In genomic region chr11:69123056-69123692, GRCm38 (mm10) we compare ENCODE assay signal across 8 mouse cellular contexts. TPM values are rescaled to one million over a fixed set of nuclear protein-coding genes. Genes with fewer than 3 reads are reported as not detected.
A peak's percentile ranks its signal among the peaks of the same experiment; 100 is the strongest.
DNase-seq lines count a peak whose midpoint lies in the region; ATAC-seq and TF ChIP-seq lines count a peak whose summit lies in the region.

No protein-coding gene starts in this region.

- no peak for TF ChIP-seq POLR2A in bone marrow macrophage, adult 2 months (IDR thresholded peaks at IDR 0.05; ENCODE audit: borderline replicate concordance, low read depth, low read length)

- H3K4me2 ChIP-seq in heart, embryonic 15.5 days = peak overlapping the region; percentile 87
- peak overlapping the region; percentile 99 for H3K4me2 ChIP-seq in liver, embryonic 13.5 days
- H3K4me2 ChIP-seq in neural tube, embryonic 12.5 days (replicated peaks) = peak overlapping the region; percentile 97
- H3K4me2 ChIP-seq in stomach, postnatal 0 days (replicated peaks; ENCODE audit: low read depth) = peak overlapping the region; percentile 83

- under 1% methylated on average over 29 of the region's 29 CpGs for WGBS in heart, embryonic 15.5 days
- WGBS in liver, embryonic 13.5 days (ENCODE audit: insufficient replicate concordance) = under 1% methylated on average over 29 of the region's 29 CpGs
- 1% methylated on average over 29 of the region's 29 CpGs for WGBS in neural tube, embryonic 12.5 days
- WGBS in stomach, postnatal 0 days = under 1% methylated on average over 29 of the region's 29 CpGs

- peaks cover 19% of the 10 kb centered on the region for H3K4me1 ChIP-seq in bone marrow macrophage, adult 2 months (ENCODE audit: control insufficient read depth, insufficient read depth, low read length)
- H3K4me1 ChIP-seq in erythroblast, embryonic 14.5 days (ENCODE audit: control insufficient read depth) = peaks cover 73% of the 10 kb centered on the region
- H3K4me1 ChIP-seq in heart, embryonic 15.5 days (replicated peaks) = peaks cover 51% of the 10 kb centered on the region
- peaks cover 70% of the 10 kb centered on the region for H3K4me1 ChIP-seq in liver, embryonic 13.5 days (replicated peaks)
- H3K4me1 ChIP-seq in neural tube, embryonic 12.5 days = peaks cover 39% of the 10 kb centered on the region
- peaks cover 2% of the 10 kb centered on the region; the same call in 1 of the 2 replicates for H3K4me1 ChIP-seq in stomach, postnatal 0 days (replicated peaks; ENCODE audit: control insufficient read depth, insufficient read depth)

- H3ac ChIP-seq in C2C12 (ENCODE audit: control insufficient read depth, insufficient read length, low read depth) = peak overlapping the region; percentile 83

- no peaks in the 10 kb centered on the region for H3K79me3 ChIP-seq in C2C12 (ENCODE audit: low read depth)

- peak overlapping the region; percentile 67 for H3K9ac ChIP-seq in heart, embryonic 15.5 days
- peak overlapping the region; percentile 75 for H3K9ac ChIP-seq in liver, embryonic 13.5 days
- peak overlapping the region; percentile 62 for H3K9ac ChIP-seq in neural tube, embryonic 12.5 days
- H3K9ac ChIP-seq in stomach, postnatal 0 days (ENCODE audit: low read length) = peak overlapping the region; percentile 77

- no peak for ATAC-seq in heart, embryonic 15.5 days (replicated peaks; ENCODE audit: insufficient number of reproducible peaks, insufficient read depth, low FRiP score, low read depth)
- no peak for ATAC-seq in liver, embryonic 13.5 days (ENCODE audit: low read depth)
- ATAC-seq in neural tube, embryonic 12.5 days (ENCODE audit: low FRiP score, low read depth) = peak; percentile 8
- peak; percentile 0; the same call in 1 of the 2 replicates for ATAC-seq in stomach, postnatal 0 days (ENCODE audit: low FRiP score, low TSS enrichment)

- no peaks in the 10 kb centered on the region; the same call in 1 of the 2 replicates for H3K9me3 ChIP-seq in erythroblast, embryonic 14.5 days (ENCODE audit: control insufficient read depth, low read length)
- no peaks in the 10 kb centered on the region for H3K9me3 ChIP-seq in heart, embryonic 15.5 days (replicated peaks)
- H3K9me3 ChIP-seq in liver, embryonic 13.5 days (replicated peaks) = no peaks in the 10 kb centered on the region
- H3K9me3 ChIP-seq in neural tube, embryonic 12.5 days = no peaks in the 10 kb centered on the region
- H3K9me3 ChIP-seq in stomach, postnatal 0 days (ENCODE audit: control insufficient read depth, low read length) = no peaks in the 10 kb centered on the region

- H3K4me3 ChIP-seq in C2C12 (ENCODE audit: insufficient read depth, poor library complexity, severe bottlenecking) = peak overlapping the region; percentile 57
- H3K4me3 ChIP-seq in bone marrow macrophage, adult 2 months (ENCODE audit: insufficient read depth, low read length) = peak overlapping the region; percentile 79
- H3K4me3 ChIP-seq in erythroblast, embryonic 14.5 days (replicated peaks) = peak overlapping the region; percentile 82
- peak overlapping the region; percentile 65 for H3K4me3 ChIP-seq in heart, embryonic 15.5 days
- peak overlapping the region; percentile 74 for H3K4me3 ChIP-seq in liver, embryonic 13.5 days (replicated peaks)
- peak overlapping the region; percentile 79 for H3K4me3 ChIP-seq in neural tube, embryonic 12.5 days
- peak overlapping the region; percentile 68 for H3K4me3 ChIP-seq in stomach, postnatal 0 days (ENCODE audit: low read depth, low read length)

- H3K79me2 ChIP-seq in C2C12 (ENCODE audit: control insufficient read depth, insufficient read depth) = no peaks in the 10 kb centered on the region

- no peak overlapping the region for H3K27ac ChIP-seq in bone marrow macrophage, adult 2 months (ENCODE audit: insufficient read depth, low read depth, low read length)
- peak overlapping the region; percentile 94 for H3K27ac ChIP-seq in heart, embryonic 15.5 days
- peak overlapping the region; percentile 79 for H3K27ac ChIP-seq in liver, embryonic 13.5 days
- peak overlapping the region; percentile 50; the same call in 1 of the 2 replicates for H3K27ac ChIP-seq in neural tube, embryonic 12.5 days
- peak overlapping the region; percentile 89 for H3K27ac ChIP-seq in stomach, postnatal 0 days (replicated peaks)

- H3K36me3 ChIP-seq in C2C12 (ENCODE audit: control insufficient read depth, insufficient read depth) = no peaks in the 10 kb centered on the region
- no peaks in the 10 kb centered on the region for H3K36me3 ChIP-seq in erythroblast, embryonic 14.5 days (ENCODE audit: control insufficient read depth)
- no peaks in the 10 kb centered on the region for H3K36me3 ChIP-seq in heart, embryonic 15.5 days
- no peaks in the 10 kb centered on the region for H3K36me3 ChIP-seq in liver, embryonic 13.5 days
- H3K36me3 ChIP-seq in neural tube, embryonic 12.5 days = no peaks in the 10 kb centered on the region
- H3K36me3 ChIP-seq in stomach, postnatal 0 days (ENCODE audit: control insufficient read depth, insufficient read depth, low read length) = no peaks in the 10 kb centered on the region

- TF ChIP-seq EP300 in stomach, postnatal 0 days (optimal IDR thresholded peaks at IDR 0.05) = no peak

- H3K27me3 ChIP-seq in C2C12 (ENCODE audit: control insufficient read depth, insufficient read depth, insufficient read length) = no peaks in the 10 kb centered on the region
- peaks cover 60% of the 10 kb centered on the region for H3K27me3 ChIP-seq in erythroblast, embryonic 14.5 days (ENCODE audit: control insufficient read depth)
- H3K27me3 ChIP-seq in heart, embryonic 15.5 days = no peaks in the 10 kb centered on the region; the same call in 1 of the 2 replicates
- H3K27me3 ChIP-seq in liver, embryonic 13.5 days = peaks cover 52% of the 10 kb centered on the region
- peaks cover 19% of the 10 kb centered on the region; the same call in 1 of the 2 replicates for H3K27me3 ChIP-seq in neural tube, embryonic 12.5 days (replicated peaks)
- no peaks in the 10 kb centered on the region for H3K27me3 ChIP-seq in stomach, postnatal 0 days (ENCODE audit: control insufficient read depth, insufficient read depth, low read length)

- peak; percentile 91 to 92 for DNase-seq in kidney, postnatal 25 days
- peak; percentile 88 for DNase-seq in liver, embryonic 13.5 days
- DNase-seq in stomach, postnatal 0 days (ENCODE audit: low spot score) = peak; percentile 89

- no peak for TF ChIP-seq CTCF in C2C12 (IDR thresholded peaks at IDR 0.05; ENCODE audit: control insufficient read depth, insufficient read depth, insufficient read length)
- TF ChIP-seq CTCF in bone marrow macrophage, adult 2 months (IDR thresholded peaks at IDR 0.05; ENCODE audit: low read depth, low read length) = no peak
- peak; percentile 50 for TF ChIP-seq CTCF in stomach, postnatal 0 days (IDR thresholded peaks at IDR 0.05; ENCODE audit: low read depth)

RNA-seq across cellular contexts. Expression of gene 9130213A22Rik, which starts 0.8 kb away (rescaled TPM):
- 0.21 TPM for polyA plus RNA-seq in C2C12 (2012; fragmentation: generic; extraction: Trizol)
- polyA plus RNA-seq in bone marrow macrophage, adult 2 months (2012; ENCODE audit: insufficient read depth, insufficient read length, missing spikeins) = 0.35 TPM in 1 of 2 replicates, not detected in the other
- not detected in 2 replicates for polyA plus RNA-seq in erythroblast, embryonic 14.5 days (2012)
- polyA plus RNA-seq in heart, embryonic 15.5 days (2015; fragmentation: Nextera tagmentation; extraction: Ambion mirVana) = 0.51 and 0.60 TPM in 2 replicates
- polyA plus RNA-seq in liver, embryonic 13.5 days (2015; fragmentation: Nextera tagmentation; extraction: Ambion mirVana) = 0.09 TPM in 1 of 2 replicates, not detected in the other
- not detected in 2 replicates for polyA plus RNA-seq in neural tube, embryonic 12.5 days (2016; fragmentation: Nextera tagmentation; extraction: Ambion mirVana)
- 0.24 and 0.41 TPM in 2 replicates for polyA plus RNA-seq in stomach, postnatal 0 days (2015; fragmentation: Nextera tagmentation; extraction: Ambion mirVana)

RNA-seq across cellular contexts. Expression of gene Aloxe3, which starts 2.5 kb away (rescaled TPM):
- polyA plus RNA-seq in C2C12 (2012; fragmentation: generic; extraction: Trizol) = 0.14 TPM
- polyA plus RNA-seq in bone marrow macrophage, adult 2 months (2012; ENCODE audit: insufficient read depth, insufficient read length, missing spikeins) = not detected in 2 replicates
- 0.01 TPM in 1 of 2 replicates, not detected in the other for polyA plus RNA-seq in erythroblast, embryonic 14.5 days (2012)
- polyA plus RNA-seq in heart, embryonic 15.5 days (2015; fragmentation: Nextera tagmentation; extraction: Ambion mirVana) = 0.18 and 0.37 TPM in 2 replicates
- polyA plus RNA-seq in liver, embryonic 13.5 days (2015; fragmentation: Nextera tagmentation; extraction: Ambion mirVana) = 0.06 TPM in 1 of 2 replicates, not detected in the other
- 0.65 TPM in 1 of 2 replicates, not detected in the other for polyA plus RNA-seq in neural tube, embryonic 12.5 days (2016; fragmentation: Nextera tagmentation; extraction: Ambion mirVana)
- 20.2 and 22.5 TPM in 2 replicates for polyA plus RNA-seq in stomach, postnatal 0 days (2015; fragmentation: Nextera tagmentation; extraction: Ambion mirVana)

RNA-seq across cellular contexts. Expression of gene Hes7, which starts 3.0 kb away (rescaled TPM):
- polyA plus RNA-seq in C2C12 (2012; fragmentation: generic; extraction: Trizol) = 0.06 TPM
- polyA plus RNA-seq in bone marrow macrophage, adult 2 months (2012; ENCODE audit: insufficient read depth, insufficient read length, missing spikeins) = 0.71 and 0.88 TPM in 2 replicates
- 0.05 TPM in 1 of 2 replicates, not detected in the other for polyA plus RNA-seq in erythroblast, embryonic 14.5 days (2012)
- 0.52 and 0.57 TPM in 2 replicates for polyA plus RNA-seq in heart, embryonic 15.5 days (2015; fragmentation: Nextera tagmentation; extraction: Ambion mirVana)
- polyA plus RNA-seq in liver, embryonic 13.5 days (2015; fragmentation: Nextera tagmentation; extraction: Ambion mirVana) = 0.17 and 0.18 TPM in 2 replicates
- 0.28 TPM in 2 replicates for polyA plus RNA-seq in neural tube, embryonic 12.5 days (2016; fragmentation: Nextera tagmentation; extraction: Ambion mirVana)
- polyA plus RNA-seq in stomach, postnatal 0 days (2015; fragmentation: Nextera tagmentation; extraction: Ambion mirVana) = 0.29 and 0.41 TPM in 2 replicates

RNA-seq across cellular contexts. Expression of gene Per1, which starts 28.2 kb away (rescaled TPM):
- 4.5 TPM for polyA plus RNA-seq in C2C12 (2012; fragmentation: generic; extraction: Trizol)
- 24.7 and 35.9 TPM in 2 replicates for polyA plus RNA-seq in bone marrow macrophage, adult 2 months (2012; ENCODE audit: insufficient read depth, insufficient read length, missing spikeins)
- polyA plus RNA-seq in erythroblast, embryonic 14.5 days (2012) = 1.4 and 1.5 TPM in 2 replicates
- 16.1 and 25.2 TPM in 2 replicates for polyA plus RNA-seq in heart, embryonic 15.5 days (2015; fragmentation: Nextera tagmentation; extraction: Ambion mirVana)
- 1.9 TPM in 2 replicates for polyA plus RNA-seq in liver, embryonic 13.5 days (2015; fragmentation: Nextera tagmentation; extraction: Ambion mirVana)
- polyA plus RNA-seq in neural tube, embryonic 12.5 days (2016; fragmentation: Nextera tagmentation; extraction: Ambion mirVana) = 7.4 and 9.0 TPM in 2 replicates
- polyA plus RNA-seq in stomach, postnatal 0 days (2015; fragmentation: Nextera tagmentation; extraction: Ambion mirVana) = 7.7 and 13.1 TPM in 2 replicates

RNA-seq across cellular contexts. Expression of gene Alox12b, which starts 33.6 kb away (rescaled TPM):
- not detected for polyA plus RNA-seq in C2C12 (2012; fragmentation: generic; extraction: Trizol)
- not detected in 2 replicates for polyA plus RNA-seq in bone marrow macrophage, adult 2 months (2012; ENCODE audit: insufficient read depth, insufficient read length, missing spikeins)
- polyA plus RNA-seq in erythroblast, embryonic 14.5 days (2012) = not detected in 2 replicates
- 0.05 TPM in 2 replicates for polyA plus RNA-seq in heart, embryonic 15.5 days (2015; fragmentation: Nextera tagmentation; extraction: Ambion mirVana)
- polyA plus RNA-seq in liver, embryonic 13.5 days (2015; fragmentation: Nextera tagmentation; extraction: Ambion mirVana) = not detected in 2 replicates
- polyA plus RNA-seq in neural tube, embryonic 12.5 days (2016; fragmentation: Nextera tagmentation; extraction: Ambion mirVana) = 0.20 TPM in 1 of 2 replicates, not detected in the other
- polyA plus RNA-seq in stomach, postnatal 0 days (2015; fragmentation: Nextera tagmentation; extraction: Ambion mirVana) = 80.5 and 91.8 TPM in 2 replicates

Comparison
In these comparisons a context has a peak if more than half of its experiments do, and no peak if none do; other contexts are left out.
1. ATAC-seq: peak in neural tube, embryonic 12.5 days (single experiment) and stomach, postnatal 0 days (single experiment); none in heart, embryonic 15.5 days (single experiment) and liver, embryonic 13.5 days (single experiment).
2. RNA of gene Aloxe3, which starts 2.5 kb away (polyA plus RNA-seq): 20.2 to 22.5 TPM in stomach, postnatal 0 days; 0.18 to 0.37 TPM in heart, embryonic 15.5 days, 0.14 TPM in C2C12 (single experiment), not detected in bone marrow macrophage, adult 2 months, 0.06 TPM in liver, embryonic 13.5 days, 0.65 TPM in neural tube, embryonic 12.5 days and 0.01 TPM in erythroblast, embryonic 14.5 days; every median in the first group is over 10 times any median in the second.
3. Peak in every context shown above with its lines, with median percentiles within 50 percentile points of each other: H3K4me3 ChIP-seq, H3K4me2 ChIP-seq, H3K9ac ChIP-seq and DNase-seq.